Mouse (Mus musculus) MEL (cell line): ENCODE data around the gene Map1s. TPM values are rescaled to one million over a fixed set of nuclear protein-coding genes. Genes with fewer than 3 reads are reported as not detected.

Experiments
- DNase-seq: peaks from one replicate; pipeline ENCODE4 v3.0.0; 2011; ENCODE audit warnings: low read depth, low spot score
- H3K27ac ChIP-seq: 2 replicates; pipeline ENCODE4 v1.5.1; 2012; ENCODE audit warnings: low read depth, mild to moderate bottlenecking, control low read depth, low read length, moderate library complexity; ENCODE audit not compliant: control insufficient read depth
- H3K27me3 ChIP-seq, 2 experiments: fragments of 150-350 bp in 1 of 2; sonication (generic) in 1 of 2; 2 replicates each; pipeline ENCODE4 v1.6.1; 2012; ENCODE audit warnings: low read length in 2 of 2, mild to moderate bottlenecking in 2 of 2, improper control_type of control experiment in 1 of 2, moderate library complexity in 1 of 2; ENCODE audit not compliant: insufficient read depth in 2 of 2, control insufficient read depth in 1 of 2
- H3K36me3 ChIP-seq, 2 experiments: 2 replicates each; pipeline ENCODE4 v1.6.1; 2012 to 2014; ENCODE audit warnings: low read length in 2 of 2, improper control_type of control experiment in 1 of 2, inconsistent platforms in 1 of 2, mild to moderate bottlenecking in 1 of 2; ENCODE audit not compliant: insufficient read depth in 2 of 2, control insufficient read depth in 1 of 2
- H3K4me1 ChIP-seq, 2 experiments: fragments of 150-350 bp in 1 of 2; sonication (generic) in 1 of 2; 2 replicates each; pipeline ENCODE4 v1.6.1; 2012; ENCODE audit warnings: low read length in 2 of 2, improper control_type of control experiment in 1 of 2, mild to moderate bottlenecking in 1 of 2; ENCODE audit not compliant: insufficient read depth in 2 of 2, control insufficient read depth in 1 of 2
- H3K4me3 ChIP-seq, 2 experiments: fragments of 150-350 bp in 1 of 2; sonication (generic) in 1 of 2; 2 replicates each; pipeline ENCODE4 v1.5.1; 2012; ENCODE audit warnings: low read depth in 2 of 2, low read length in 2 of 2, mild to moderate bottlenecking in 2 of 2, moderate library complexity in 2 of 2, control low read depth in 1 of 2, improper control_type of control experiment in 1 of 2; ENCODE audit not compliant: control insufficient read depth in 1 of 2, insufficient read depth in 1 of 2
- H3K79me2 ChIP-seq: 2 replicates; pipeline ENCODE4 v1.6.1; 2012; ENCODE audit warnings: mild to moderate bottlenecking, low read length, moderate library complexity; ENCODE audit not compliant: control insufficient read depth, poor library complexity, insufficient read depth
- H3K9ac ChIP-seq: 2 replicates; pipeline ENCODE4 v1.6.1; 2012; ENCODE audit warnings: low read depth, mild to moderate bottlenecking, control low read depth, low read length, moderate library complexity; ENCODE audit not compliant: control insufficient read depth, poor library complexity, severe bottlenecking
- H3K9me3 ChIP-seq: fragments of 150-350 bp; sonication (generic); replicated peaks from 2 replicates; pipeline ENCODE4 v1.6.1; 2012; ENCODE audit warnings: mild to moderate bottlenecking, low read length, improper control_type of control experiment, moderate library complexity; ENCODE audit not compliant: insufficient read depth
- BHLHE40 ChIP-seq: IDR thresholded peaks from 2 replicates; pipeline ENCODE4 v1.6.1; 2012; ENCODE audit warnings: low read depth, mild to moderate bottlenecking, inconsistent platforms, low read length, improper control_type of control experiment, borderline replicate concordance
- CHD1 ChIP-seq: IDR thresholded peaks from 2 replicates; pipeline ENCODE4 v1.6.1; 2012; ENCODE audit warnings: low read depth, mild to moderate bottlenecking, inconsistent platforms, low read length, improper control_type of control experiment
- CHD2 ChIP-seq: IDR thresholded peaks from 2 replicates; pipeline ENCODE4 v1.6.1; 2011; ENCODE audit warnings: low read length, improper control_type of control experiment
- ELF1 ChIP-seq: IDR thresholded peaks from 2 replicates; pipeline ENCODE4 v1.6.1; 2014; ENCODE audit warnings: low read depth, mild to moderate bottlenecking, inconsistent platforms, low read length, improper control_type of control experiment, moderate library complexity
- EP300 ChIP-seq, 2 experiments: IDR thresholded peaks; 2 replicates each; pipeline ENCODE4 v1.6.1; 2011; ENCODE audit warnings: improper control_type of control experiment in 2 of 2, low read length in 2 of 2, low read depth in 1 of 2, mild to moderate bottlenecking in 1 of 2
- ETS1 ChIP-seq: IDR thresholded peaks from 2 replicates; pipeline ENCODE4 v1.6.1; 2012; ENCODE audit warnings: low read depth, mild to moderate bottlenecking, inconsistent platforms, low read length, improper control_type of control experiment, moderate library complexity
- JUND ChIP-seq: IDR thresholded peaks from 2 replicates; pipeline ENCODE4 v1.6.1; 2011; ENCODE audit warnings: low read depth, mild to moderate bottlenecking, improper control_type of control experiment, low read length
- MAFK ChIP-seq: IDR thresholded peaks from 2 replicates; pipeline ENCODE4 v1.6.1; 2011; ENCODE audit warnings: low read depth, mild to moderate bottlenecking, low read length, improper control_type of control experiment, borderline replicate concordance
- MAX ChIP-seq: IDR thresholded peaks from 2 replicates; pipeline ENCODE4 v1.6.1; 2011; ENCODE audit warnings: low read length, improper control_type of control experiment
- MEF2A ChIP-seq: IDR thresholded peaks from 2 replicates; pipeline ENCODE4 v1.6.1; 2014; ENCODE audit warnings: low read depth, mild to moderate bottlenecking, inconsistent platforms, low read length, improper control_type of control experiment; ENCODE audit not compliant: poor library complexity, insufficient replicate concordance, severe bottlenecking; ENCODE audit errors: extremely low read depth
- MXI1 ChIP-seq: IDR thresholded peaks from 2 replicates; pipeline ENCODE4 v1.6.1; 2011; ENCODE audit warnings: mild to moderate bottlenecking, low read depth, low read length, improper control_type of control experiment
- MYB ChIP-seq: IDR thresholded peaks from 2 replicates; pipeline ENCODE4 v1.6.1; 2011; ENCODE audit warnings: mild to moderate bottlenecking, low read depth, low read length, improper control_type of control experiment
- NELFE ChIP-seq: IDR thresholded peaks from 2 replicates; pipeline ENCODE4 v1.6.1; 2011; ENCODE audit warnings: low read depth, low read length, improper control_type of control experiment
- NRF1 ChIP-seq: IDR thresholded peaks from 2 replicates; pipeline ENCODE4 v1.6.1; 2014; ENCODE audit warnings: low read depth, mild to moderate bottlenecking, inconsistent platforms, low read length, improper control_type of control experiment, moderate library complexity; ENCODE audit not compliant: poor library complexity, insufficient read depth, severe bottlenecking
- POLR2A ChIP-seq, 2 experiments: IDR thresholded peaks; 2 replicates each; pipeline ENCODE4 v1.6.1; 2011 to 2012; ENCODE audit warnings: low read length in 2 of 2, mild to moderate bottlenecking in 2 of 2, control low read depth in 1 of 2, improper control_type of control experiment in 1 of 2, low read depth in 1 of 2, moderate library complexity in 1 of 2; ENCODE audit not compliant: control insufficient read depth in 1 of 2, insufficient read depth in 1 of 2, poor library complexity in 1 of 2
- POLR2AphosphoS5 ChIP-seq: IDR thresholded peaks from 2 replicates; pipeline ENCODE4 v1.6.1; 2012; ENCODE audit warnings: low read depth, borderline replicate concordance, mild to moderate bottlenecking, inconsistent platforms, low read length, moderate library complexity, mixed read lengths
- RAD21 ChIP-seq: IDR thresholded peaks from 2 replicates; pipeline ENCODE4 v1.6.1; 2011; ENCODE audit warnings: mild to moderate bottlenecking, low read depth, low read length, improper control_type of control experiment
- SIN3A ChIP-seq: IDR thresholded peaks from 2 replicates; pipeline ENCODE4 v1.6.1; 2012; ENCODE audit warnings: low read length, improper control_type of control experiment, inconsistent platforms
- SMC3 ChIP-seq: IDR thresholded peaks from 2 replicates; pipeline ENCODE4 v1.6.1; 2011; ENCODE audit warnings: low read depth, low read length, improper control_type of control experiment
- TAL1 ChIP-seq: IDR thresholded peaks from 2 replicates; pipeline ENCODE4 v1.6.1; 2012; ENCODE audit warnings: mild to moderate bottlenecking, inconsistent platforms, low read length, moderate library complexity, mixed read lengths
- TCF12 ChIP-seq: IDR thresholded peaks from 2 replicates; pipeline ENCODE4 v1.6.1; 2014; ENCODE audit warnings: low read depth, mild to moderate bottlenecking, inconsistent platforms, low read length, improper control_type of control experiment, moderate library complexity
- UBTF ChIP-seq: IDR thresholded peaks from 2 replicates; pipeline ENCODE4 v1.6.1; 2012; ENCODE audit warnings: low read depth, mild to moderate bottlenecking, inconsistent platforms, low read length, improper control_type of control experiment, moderate library complexity, borderline replicate concordance; ENCODE audit not compliant: insufficient read depth
- USF1 ChIP-seq: IDR thresholded peaks from 2 replicates; pipeline ENCODE4 v1.6.1; 2014; ENCODE audit warnings: low read depth, mild to moderate bottlenecking, inconsistent platforms, low read length, improper control_type of control experiment, moderate library complexity
- USF2 ChIP-seq, 2 experiments: IDR thresholded peaks; 2 replicates each; pipeline ENCODE4 v1.6.1; 2011 to 2012; ENCODE audit warnings: improper control_type of control experiment in 2 of 2, low read length in 2 of 2, borderline replicate concordance in 1 of 2, inconsistent platforms in 1 of 2, low read depth in 1 of 2, mild to moderate bottlenecking in 1 of 2; ENCODE audit not compliant: insufficient read depth in 1 of 2
- ZMIZ1 ChIP-seq: IDR thresholded peaks from 2 replicates; pipeline ENCODE4 v1.6.1; 2012; ENCODE audit warnings: low read depth, mild to moderate bottlenecking, inconsistent platforms, low read length, improper control_type of control experiment, moderate library complexity
- polyA plus RNA-seq, 2 experiments: library from polyadenylated mRNA; stranded (reverse) in 1 of 2; unstranded in 1 of 2; fragments of >175 nt in 1 of 2; fragments of >200 nt in 1 of 2; gene quantifications; 2 replicates each; pipeline versions ENCODE4 v1.2.1 to v1.2.4; 2012; ENCODE audit warnings: low replicate concordance in 2 of 2, low read depth in 1 of 2; ENCODE audit not compliant: insufficient read length in 2 of 2, insufficient read depth in 1 of 2, missing spikeins in 1 of 2
- total RNA-seq: library from RNA; depleted of rRNA; stranded (reverse); fragments of 300-350 nt; gene quantifications from 2 replicates; pipeline ENCODE4 v1.2.3, GENCODE M21; 2012

Gene Map1s
- total and polyA plus RNA-seq, 3 experiments = 51.0 to 53.3 TPM; not detected in 1

DNA sequence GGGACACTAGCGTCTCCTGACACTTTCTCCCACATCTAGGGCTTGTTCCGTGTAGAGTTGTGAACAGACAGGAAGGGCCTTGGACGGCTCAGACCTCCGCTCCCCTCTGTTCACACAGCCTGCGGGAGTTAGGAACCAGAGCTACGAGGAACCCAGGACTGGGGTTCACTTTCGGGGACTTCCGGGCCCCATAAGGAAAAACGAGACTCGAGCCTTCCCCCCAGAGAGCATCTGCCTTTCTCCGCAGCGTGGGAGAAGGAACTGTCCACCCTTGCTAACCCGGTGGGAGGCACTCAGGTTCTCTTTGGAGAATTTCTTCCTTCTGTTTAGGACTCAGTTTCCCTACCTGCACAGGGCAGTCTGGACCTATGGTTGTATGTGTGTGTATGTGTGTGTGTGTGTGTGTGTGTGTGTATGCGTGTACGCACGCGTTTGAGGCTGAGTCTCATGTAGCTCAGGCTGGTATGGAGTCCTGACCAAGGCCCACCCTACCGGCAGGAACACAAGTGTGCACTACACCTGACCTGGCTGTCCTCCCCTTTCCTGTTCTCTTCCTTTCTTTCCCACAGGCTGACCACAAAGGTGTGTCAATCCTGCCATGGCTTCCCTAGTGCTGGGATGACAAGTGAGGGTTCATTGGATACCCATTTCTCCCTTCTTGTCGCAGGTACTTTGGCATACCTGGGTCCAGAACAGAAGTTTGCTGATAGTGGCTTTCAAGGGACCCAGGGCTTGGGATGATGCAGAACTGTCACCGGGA is 12.7 kb upstream of the Map1s start:
- Histone ChIP-seq H3K27me3 (no peaks in the 10 kb centered on the region), H3K4me3 (no peak overlapping the region), H3K9me3 (no peaks in the 10 kb centered on the region), H3K9ac (no peak overlapping the region), H3K4me1 (no peaks in the 10 kb centered on the region), H3K27ac (no peak overlapping the region), H3K79me2 (peaks cover 19% of the 10 kb centered on the region), H3K36me3 (peaks cover 7 to 12% of the 10 kb centered on the region in 2 experiments; a peak in 3 of 4 replicates)
- no peak for DNase-seq
- no peak for TF ChIP-seq TAL1
- no peak for TF ChIP-seq USF1
- no peak for TF ChIP-seq NRF1
- TF ChIP-seq ZMIZ1 = no peak
- TF ChIP-seq POLR2AphosphoS5 = 0 out of 2 replicates have a peak, but pooled peaks have one; percentile 56
- no peak for TF ChIP-seq MAX
- TF ChIP-seq ETS1 = no peak
- 0 out of 2 replicates have a peak, but pooled peaks have one; percentile 22 for TF ChIP-seq CHD2
- TF ChIP-seq EP300 (IDR thresholded peaks at IDR 0.05; ENCODE audit: low read depth in 1 of 2, low read length in 2 of 2) = no peak
- TF ChIP-seq ELF1 = no peak
- no peak for TF ChIP-seq RAD21
- no peak for TF ChIP-seq CHD1
- no peak for TF ChIP-seq TCF12
- TF ChIP-seq NELFE = no peak
- TF ChIP-seq BHLHE40 = no peak
- TF ChIP-seq MXI1 = no peak

DNA sequence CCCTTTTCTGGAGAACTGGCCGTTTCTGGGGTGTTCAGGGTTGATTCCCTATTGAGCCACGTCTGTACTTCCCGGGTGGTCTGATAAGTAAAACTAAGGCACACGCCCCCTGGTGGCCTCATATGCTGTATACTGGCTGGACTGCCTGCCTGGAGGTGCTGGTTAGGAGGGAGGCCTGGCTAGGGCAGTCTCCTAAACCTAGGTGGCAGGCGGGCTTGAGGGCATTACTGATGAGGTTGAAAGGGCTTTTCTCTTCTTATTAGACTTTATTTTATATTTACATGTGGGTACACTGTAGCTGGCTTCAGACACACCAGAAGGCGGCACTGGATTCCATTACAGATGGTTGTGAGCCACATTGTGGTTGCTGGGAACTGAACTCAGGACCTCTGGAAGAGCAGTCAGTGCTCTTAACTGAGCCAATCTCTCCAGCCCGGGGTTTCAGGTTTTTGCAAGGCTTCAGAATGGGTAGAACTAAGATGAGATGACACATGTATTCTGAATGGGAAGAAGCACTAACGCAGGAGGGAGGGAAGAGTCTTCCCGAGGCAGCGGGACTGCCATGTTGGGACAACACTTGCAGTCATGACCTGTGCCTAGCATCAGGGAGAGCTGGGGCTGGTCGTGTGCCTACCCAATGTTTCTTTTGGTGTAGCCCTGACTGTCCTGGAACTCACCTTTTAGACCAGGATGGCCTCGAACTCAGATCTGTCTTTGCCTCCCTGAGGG is 11.9 kb upstream of the Map1s start:
- no peaks in the 10 kb centered on the region for H3K9me3 ChIP-seq
- H3K36me3 ChIP-seq = peaks cover 7 to 12% of the 10 kb centered on the region in 2 experiments; a peak in 3 of 4 replicates
- no peak overlapping the region for H3K4me3 ChIP-seq
- H3K9ac ChIP-seq = no peak overlapping the region
- H3K27ac ChIP-seq = peak overlapping the region; percentile 21; the same call in 1 of the 2 replicates
- DNase-seq = peak; percentile 93
- H3K27me3 ChIP-seq = no peaks in the 10 kb centered on the region
- peaks cover under 1 to 4% of the 10 kb centered on the region in 2 experiments; a peak in 3 of 4 replicates for H3K4me1 ChIP-seq
- H3K79me2 ChIP-seq = peaks cover 19% of the 10 kb centered on the region
- peak; percentile 41 for TF ChIP-seq CHD2
- TF ChIP-seq TAL1 = no peak
- no peak for TF ChIP-seq UBTF
- peak; percentile 52; the same call in 1 of the 2 replicates for TF ChIP-seq MYB
- no peak for TF ChIP-seq MAFK
- no peak for TF ChIP-seq USF1
- TF ChIP-seq NELFE = peak; percentile 47; the same call in 1 of the 2 replicates
- TF ChIP-seq SIN3A = peak; percentile 25; the same call in 1 of the 2 replicates
- peak; percentile 45 for TF ChIP-seq SMC3
- peak; percentile 66 for TF ChIP-seq ZMIZ1
- peak; percentile 31 to 68; a peak in 2 of 4 replicates for TF ChIP-seq POLR2A (IDR thresholded peaks at IDR 0.05; ENCODE audit: control insufficient read depth in 1 of 2, insufficient read depth in 1 of 2, low read depth in 1 of 2, low read length in 2 of 2, poor library complexity in 1 of 2)
- peak; percentile 45; the same call in 1 of the 2 replicates for TF ChIP-seq MAX
- no peak for TF ChIP-seq USF2 (IDR thresholded peaks at IDR 0.05; ENCODE audit: borderline replicate concordance in 1 of 2, insufficient read depth in 1 of 2, low read depth in 1 of 2, low read length in 2 of 2)
- TF ChIP-seq MEF2A = no peak
- TF ChIP-seq CHD1 = no peak
- TF ChIP-seq JUND = no peak
- no peak for TF ChIP-seq BHLHE40
- TF ChIP-seq RAD21 = no peak
